Mouse (Mus musculus) ES-Bruce4 (cell line): Measurements from ENCODE around the gene Slc22a23.

Experiments
- CTCF ChIP-seq: IDR thresholded peaks from one replicate; pipeline ENCODE4 v1.8.1; 2011; ENCODE audit warnings: low read depth, low read length
- EP300 ChIP-seq: IDR thresholded peaks from 2 replicates; pipeline ENCODE4 v1.6.1; 2011; ENCODE audit warnings: low read depth, low read length; ENCODE audit not compliant: insufficient read depth

GRCm38 (mm10) chr13:34154931-34155272, 190.1 kb downstream of the Slc22a23 start:
- TF ChIP-seq CTCF: no peak
- no peak for TF ChIP-seq EP300
